Mouse (Mus musculus) ES-Bruce4 (cell line): ENCODE results near the gene Tcta.

Experiments
- CTCF ChIP-seq: IDR thresholded peaks from one replicate; pipeline ENCODE4 v1.8.1; 2011; ENCODE audit warnings: low read depth, low read length
- EP300 ChIP-seq: IDR thresholded peaks from 2 replicates; pipeline ENCODE4 v1.6.1; 2011; ENCODE audit warnings: low read depth, low read length; ENCODE audit not compliant: insufficient read depth
- POLR2A ChIP-seq: IDR thresholded peaks from one replicate; pipeline ENCODE4 v1.8.1; 2011; ENCODE audit warnings: low read length; ENCODE audit not compliant: insufficient read depth

DNA sequence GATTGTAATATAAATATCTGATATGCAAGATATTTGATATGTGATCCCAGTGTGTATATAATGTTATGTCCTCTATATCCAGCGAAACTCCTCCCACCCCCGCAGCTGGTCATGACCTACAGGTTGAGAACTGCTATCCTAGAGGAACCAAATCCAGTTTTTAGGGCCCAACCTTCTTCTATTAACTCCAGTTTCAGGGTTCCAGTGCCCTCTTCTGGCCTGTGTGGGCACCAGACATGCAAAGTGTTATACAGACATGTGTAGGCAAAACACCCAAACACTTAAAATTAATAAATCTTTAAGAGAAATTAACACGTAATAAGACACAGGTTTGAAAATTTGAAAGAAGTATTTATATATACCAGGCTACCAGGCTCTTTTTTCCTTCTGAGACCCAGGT is 11.6 kb upstream of the Tcta start:
- no peak for TF ChIP-seq EP300
- TF ChIP-seq POLR2A, result no peak
- no peak for TF ChIP-seq CTCF
